Mouse (Mus musculus) erythroblast, embryonic 14.5 days (primary cell): ENCODE results near the gene Tulp2.

Experiments used
- GATA1 ChIP-seq: IDR thresholded peaks from 2 replicates; pipeline ENCODE4 v1.6.1; 2012; ENCODE audit warnings: low read length, inconsistent platforms, mixed read lengths
- TAL1 ChIP-seq: IDR thresholded peaks from 3 replicates; pipeline ENCODE4 v1.6.1; 2012; ENCODE audit warnings: low read length, inconsistent platforms, mixed read lengths

- no peak for TF ChIP-seq GATA1
- no peak for TF ChIP-seq TAL1
Observed at GRCm38 (mm10) chr7:45460377-45460776, 21.3 kb upstream of the Tulp2 start.
